ENCODE assay signal across 11 mouse cellular contexts in the genomic region with DNA sequence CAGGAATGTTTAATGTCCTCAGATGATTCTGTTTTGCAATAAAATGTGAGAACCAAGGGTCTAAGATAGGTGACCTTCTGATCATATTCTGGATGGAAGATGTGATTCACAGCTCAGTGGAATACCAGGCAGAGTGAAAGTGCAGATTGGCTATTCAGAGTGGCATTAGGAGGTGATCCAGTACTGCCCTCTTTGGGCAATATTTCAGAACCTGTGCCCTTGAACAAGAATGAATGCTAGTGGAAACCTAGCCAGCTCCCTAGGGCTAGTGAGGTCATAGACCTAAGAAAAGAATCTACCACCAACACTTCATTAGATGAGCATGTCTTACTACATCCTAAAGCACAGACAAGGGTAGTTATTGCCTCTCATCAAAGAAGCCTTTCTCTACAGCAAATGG.
DNase-seq lines count a peak whose midpoint lies in the region; ATAC-seq lines count a peak whose summit lies in the region.
"Had no signal": no experiment of that assay in that cellular context is flagged by ENCODE, and none has a peak within 500 bp of the region (broad histone marks: within the 10 kb centered on the region; RNA-seq: fewer than 3 reads in every experiment).

No protein-coding gene starts in this region.

- peaks cover 26% of the 10 kb centered on the region for H3K4me1 ChIP-seq in heart, embryonic 12.5 days (replicated peaks)

- H3K4me2 ChIP-seq in heart, embryonic 12.5 days, result no peak overlapping the region
- H3K4me2 ChIP-seq: liver, embryonic 15.5 days had no signal

- H3K27ac ChIP-seq in heart, embryonic 12.5 days (ENCODE audit: poor library complexity, severe bottlenecking), result no peak overlapping the region
- H3K27ac ChIP-seq: liver, embryonic 15.5 days had no signal

- peak; percentile 59 for DNase-seq in heart, adult 8-10 months (ENCODE audit: low spot score)
- peak; percentile 36 for DNase-seq in lung, postnatal 36 days
- no peak for DNase-seq in lung, postnatal 10 days
- peak; percentile 49 for DNase-seq in adrenal gland, postnatal 14 days
- no peak for DNase-seq in natural killer cell, adult 2 months (ENCODE audit: low spot score in 2 of 2)
- DNase-seq: cerebellum, postnatal 14 days; right cerebral cortex, postnatal 25 days; thymus, postnatal 36 days had no signal

- H3K27me3 ChIP-seq in heart, embryonic 12.5 days (replicated peaks), result peaks cover 4% of the 10 kb centered on the region
- H3K27me3 ChIP-seq: liver, embryonic 15.5 days had no signal

- no peak overlapping the region for H3K9ac ChIP-seq in heart, embryonic 12.5 days
- H3K9ac ChIP-seq: liver, embryonic 15.5 days had no signal

- H3K9me3 ChIP-seq in heart, embryonic 12.5 days (replicated peaks), result no peaks in the 10 kb centered on the region
- H3K9me3 ChIP-seq: liver, embryonic 15.5 days had no signal

- no peak overlapping the region for H3K4me3 ChIP-seq in heart, embryonic 12.5 days
- H3K4me3 ChIP-seq: liver, embryonic 15.5 days had no signal

- H3K36me3 ChIP-seq in heart, embryonic 12.5 days, result no peaks in the 10 kb centered on the region
- H3K36me3 ChIP-seq: liver, embryonic 15.5 days had no signal

- ATAC-seq in heart, embryonic 12.5 days (ENCODE audit: insufficient number of reproducible peaks, low FRiP score), result no peak
- ATAC-seq in megakaryocyte progenitor cell, adult 5-6 weeks (replicated peaks; ENCODE audit: poor library complexity), result no peak

Comparison
In these comparisons a context has a peak if more than half of its experiments do, and no peak if none do; other contexts are left out.
1. DNase-seq: peak in heart, adult 8-10 months (single experiment), lung, postnatal 36 days (single experiment) and adrenal gland, postnatal 14 days (single experiment); none in lung, postnatal 10 days (single experiment) and natural killer cell, adult 2 months (0 of 2).